Mouse (Mus musculus) kidney, embryonic 15.5 days (tissue): ENCODE measurements around the gene Vps8. TPM values are rescaled to one million over a fixed set of nuclear protein-coding genes. Genes with fewer than 3 reads are reported as not detected.

Experiments used
- ATAC-seq: fragments of 200-750 bp; cut with Nextera tagmentation; replicated peaks from 2 replicates; pipeline ENCODE4 v1.8.0; 2017; ENCODE audit warnings: moderate TSS enrichment; ENCODE audit not compliant: low FRiP score
- H3K27ac ChIP-seq: fragments of 300-500 bp; sonication (generic); 2 replicates; pipeline ENCODE4 v1.5.1; 2015; ENCODE audit warnings: mild to moderate bottlenecking, inconsistent platforms
- H3K27me3 ChIP-seq: fragments of 300-500 bp; sonication (generic); 2 replicates; pipeline ENCODE4 v1.6.1; 2015; ENCODE audit warnings: inconsistent platforms
- H3K36me3 ChIP-seq: fragments of 300-500 bp; sonication (generic); 2 replicates; pipeline ENCODE4 v1.6.1; 2015; ENCODE audit warnings: inconsistent platforms
- H3K4me1 ChIP-seq: fragments of 300-500 bp; sonication (generic); 2 replicates; pipeline ENCODE4 v1.6.1; 2015; ENCODE audit warnings: inconsistent platforms
- H3K4me2 ChIP-seq: fragments of 300-500 bp; sonication (generic); 2 replicates; pipeline ENCODE4 v1.6.1; 2015; ENCODE audit warnings: moderate library complexity, mild to moderate bottlenecking, inconsistent platforms
- H3K4me3 ChIP-seq: fragments of 300-500 bp; sonication (generic); replicated peaks from 2 replicates; pipeline ENCODE4 v1.5.1; 2015; ENCODE audit warnings: mild to moderate bottlenecking, inconsistent platforms
- H3K9ac ChIP-seq: fragments of 300-500 bp; sonication (generic); 2 replicates; pipeline ENCODE4 v1.6.1; 2015; ENCODE audit warnings: mild to moderate bottlenecking, inconsistent platforms
- H3K9me3 ChIP-seq: fragments of 300-500 bp; sonication (generic); replicated peaks from 2 replicates; pipeline ENCODE4 v1.6.1; 2016; ENCODE audit warnings: inconsistent platforms
- WGBS: fragments of 180-500 bp; shearing (Covaris S2); methylation state at CpG from one replicate; pipeline ENCODE4 v1.1.7; 2015; ENCODE audit warnings: mixed read lengths; 5-methylcytosine and 5-hydroxymethylcytosine counted together
- polyA plus RNA-seq: library from polyadenylated mRNA; unstranded; fragments of >200 nt; fragmentation: Nextera tagmentation; extraction: Ambion mirVana; gene quantifications from 2 replicates; pipeline ENCODE4 v1.2.1, GENCODE M21; 2015

Gene Vps8
- polyA plus RNA-seq, result 14.1 and 15.5 TPM in 2 replicates

DNA sequence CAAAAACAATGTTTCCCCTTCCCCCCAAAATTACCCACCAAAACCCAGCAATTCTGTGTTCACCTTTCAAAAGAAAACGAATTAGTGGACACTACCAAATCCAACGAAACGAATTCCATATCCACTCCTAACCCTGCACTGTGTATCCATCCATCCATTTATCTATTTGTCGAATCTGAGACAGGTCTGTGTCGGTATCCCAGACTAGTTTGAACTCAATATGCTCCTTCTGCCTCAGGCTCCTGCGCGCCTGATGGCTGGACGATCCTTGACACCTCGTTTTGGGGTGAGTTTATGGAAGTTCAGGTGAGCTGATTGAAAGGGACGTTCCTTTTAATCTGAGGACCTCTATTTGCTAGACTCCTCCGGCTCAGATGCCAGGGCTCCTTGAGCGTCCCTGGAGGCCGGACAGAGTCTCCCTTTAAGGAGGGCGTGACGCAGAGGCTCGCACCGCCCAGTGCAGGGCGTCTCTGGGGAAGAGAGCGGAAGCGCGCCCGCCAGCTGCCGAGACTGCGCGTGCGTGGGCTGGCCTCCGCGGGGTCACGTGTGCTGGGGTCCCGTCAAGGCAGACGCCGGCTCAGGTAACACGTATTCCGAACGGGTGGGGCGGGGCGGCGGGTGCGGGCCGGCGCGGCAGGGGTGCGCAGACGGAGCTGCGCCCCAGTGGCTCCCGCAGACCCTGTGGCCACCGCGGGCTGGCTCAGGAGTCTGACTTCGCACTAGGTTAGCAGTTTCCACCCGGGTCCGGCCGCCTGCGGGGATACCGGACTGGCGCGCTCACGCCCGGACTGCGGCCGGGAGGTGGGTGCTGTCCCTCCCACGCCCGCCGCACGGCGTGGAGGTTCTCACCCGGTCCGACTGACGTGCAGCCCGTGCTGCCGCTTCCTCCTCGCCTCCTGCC, at the start of gene Vps8:
TSS of gene Vps8 (plus strand) at position 474 of the 901 bp plus-strand sequence.
- H3K36me3 ChIP-seq, result no peaks in the 10 kb centered on the region
- H3K4me1 ChIP-seq, result peaks cover 12% of the 10 kb centered on the region; the same call in 1 of the 2 replicates
- H3K9me3 ChIP-seq, result no peaks in the 10 kb centered on the region
- H3K9ac ChIP-seq, result peak within 1 kb of the TSS; percentile 84
- under 1% methylated on average over 71 of the region's 71 CpGs for WGBS
- H3K27me3 ChIP-seq, result no peaks in the 10 kb centered on the region
- H3K27ac ChIP-seq, result peak within 1 kb of the TSS; percentile 88
- peak within 1 kb of the TSS; percentile 91 for H3K4me3 ChIP-seq
- peak; percentile 98 for ATAC-seq
- peak within 1 kb of the TSS; percentile 96 for H3K4me2 ChIP-seq

DNA sequence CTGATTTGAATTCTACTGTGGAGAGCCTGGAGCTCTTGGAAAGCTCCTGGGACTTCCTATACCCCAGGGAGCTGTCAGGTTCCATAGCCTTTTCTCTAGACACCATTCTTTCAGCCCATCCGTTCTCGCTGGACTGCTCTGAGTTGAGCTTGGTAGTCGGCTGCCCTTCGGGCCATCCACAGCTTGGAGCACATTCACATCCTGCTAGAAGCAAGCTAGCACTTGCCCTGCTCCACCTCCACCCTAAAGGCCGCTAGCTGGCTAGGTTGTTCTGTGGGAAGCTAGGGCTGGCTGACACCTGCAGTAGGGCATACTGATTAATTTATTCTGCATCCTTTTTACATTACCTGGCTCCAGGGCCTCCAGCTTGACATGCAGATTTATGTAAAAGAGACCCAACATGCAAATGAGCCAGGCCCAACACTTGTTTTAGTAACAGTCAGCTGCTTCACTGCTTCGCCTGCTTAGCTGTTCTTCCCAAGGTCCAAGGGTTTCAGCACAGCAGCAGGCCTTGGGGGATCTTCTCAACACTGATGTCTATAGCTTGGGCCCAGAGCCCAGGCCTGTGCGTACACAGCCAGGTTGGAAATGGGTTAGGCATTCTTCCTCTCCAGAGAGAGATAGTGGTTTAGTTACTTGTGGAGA, 49.5 kb upstream of the Vps8 start:
- Histone ChIP-seq H3K4me1 (peaks cover 20% of the 10 kb centered on the region), H3K9ac (no peak overlapping the region), H3K27me3 (peaks cover 13% of the 10 kb centered on the region; the same call in 1 of the 2 replicates), H3K36me3 (no peaks in the 10 kb centered on the region), H3K4me3 (no peak overlapping the region), H3K9me3 (no peaks in the 10 kb centered on the region), H3K4me2 (no peak overlapping the region), H3K27ac (no peak overlapping the region)
- 69% methylated on average over 7 of the region's 7 CpGs for WGBS
- no peak for ATAC-seq

DNA sequence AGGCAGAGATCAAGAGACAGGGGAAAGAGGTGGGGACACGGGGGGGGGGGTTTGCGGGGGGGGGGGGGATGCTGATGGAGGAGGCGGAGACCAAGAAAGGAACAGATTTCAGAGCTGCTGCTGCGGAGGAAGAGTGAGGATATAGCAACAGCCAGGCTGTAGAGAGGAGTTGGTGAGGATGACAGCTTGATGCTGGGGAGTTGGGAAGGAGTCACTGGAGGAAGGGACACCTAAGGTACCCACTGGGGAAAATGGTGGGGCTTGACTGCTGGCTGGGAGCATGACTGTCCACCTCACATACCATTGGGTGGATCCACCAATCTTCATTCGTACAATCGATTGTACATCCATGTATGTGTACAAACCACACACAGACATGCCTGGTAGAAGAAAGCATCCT, 48.9 kb upstream of the Vps8 start:
- Histone ChIP-seq H3K4me1 (peaks cover 24% of the 10 kb centered on the region), H3K36me3 (no peaks in the 10 kb centered on the region), H3K9ac (no peak overlapping the region), H3K4me2 (no peak overlapping the region), H3K27me3 (peaks cover 13% of the 10 kb centered on the region; the same call in 1 of the 2 replicates), H3K4me3 (no peak overlapping the region), H3K27ac (no peak overlapping the region), H3K9me3 (no peaks in the 10 kb centered on the region)
- 87% methylated on average over 4 of the region's 6 CpGs for WGBS
- ATAC-seq, result no peak

DNA sequence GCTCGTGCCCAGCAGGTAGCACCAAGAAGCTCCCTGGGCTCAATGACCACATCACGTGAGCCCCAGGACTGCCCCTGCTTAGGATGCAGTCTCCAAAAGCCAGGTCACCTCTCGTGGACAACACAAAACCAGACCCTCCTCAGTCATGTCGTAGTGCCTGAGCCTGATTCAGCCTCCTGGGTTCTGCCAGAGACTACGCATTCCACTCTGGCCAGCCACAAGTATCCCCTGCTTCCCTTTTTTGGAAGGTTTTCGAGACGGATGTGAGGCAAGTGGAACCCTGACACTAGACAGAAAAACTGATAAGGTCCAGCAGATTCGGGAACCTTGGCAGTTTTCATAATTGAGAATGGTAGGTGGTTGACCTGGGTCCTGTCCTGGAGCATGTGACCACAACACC, 47.8 kb upstream of the Vps8 start:
- 84% methylated on average over 8 of the region's 8 CpGs for WGBS
- no peak for ATAC-seq
- Histone ChIP-seq H3K27ac (no peak overlapping the region), H3K4me1 (peaks cover 24% of the 10 kb centered on the region), H3K36me3 (no peaks in the 10 kb centered on the region), H3K9me3 (no peaks in the 10 kb centered on the region), H3K9ac (no peak overlapping the region), H3K4me2 (no peak overlapping the region), H3K4me3 (no peak overlapping the region), H3K27me3 (peaks cover 17% of the 10 kb centered on the region; the same call in 1 of the 2 replicates)

DNA sequence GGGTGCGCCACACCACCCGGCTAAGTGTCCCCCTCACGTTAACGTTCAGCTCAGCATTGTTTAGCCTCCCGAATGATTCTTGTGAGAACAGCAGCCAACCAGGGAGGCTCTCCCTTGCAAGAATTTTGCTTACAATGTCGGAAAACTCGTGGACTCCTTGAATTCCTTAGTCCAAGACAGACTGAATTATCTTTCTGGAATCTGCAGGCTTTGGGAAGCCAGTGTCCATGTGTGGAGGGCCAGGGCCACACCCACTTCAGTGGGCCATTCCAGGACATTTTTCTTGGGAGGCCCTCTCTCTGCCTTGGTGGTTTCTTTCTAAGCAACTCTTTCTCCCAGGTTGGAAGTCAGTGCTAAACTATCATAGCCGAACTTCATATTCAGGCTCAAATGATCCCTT, 46.6 kb upstream of the Vps8 start:
- H3K4me3 ChIP-seq, result no peak overlapping the region
- no peak overlapping the region for H3K9ac ChIP-seq
- H3K36me3 ChIP-seq, result no peaks in the 10 kb centered on the region
- no peak overlapping the region for H3K4me2 ChIP-seq
- peaks cover 24% of the 10 kb centered on the region for H3K4me1 ChIP-seq
- ATAC-seq, result no peak
- H3K27me3 ChIP-seq, result peaks cover 17% of the 10 kb centered on the region; the same call in 1 of the 2 replicates
- H3K9me3 ChIP-seq, result no peaks in the 10 kb centered on the region
- 78% methylated on average over 8 of the region's 8 CpGs for WGBS
- H3K27ac ChIP-seq, result peak overlapping the region; percentile 81

DNA sequence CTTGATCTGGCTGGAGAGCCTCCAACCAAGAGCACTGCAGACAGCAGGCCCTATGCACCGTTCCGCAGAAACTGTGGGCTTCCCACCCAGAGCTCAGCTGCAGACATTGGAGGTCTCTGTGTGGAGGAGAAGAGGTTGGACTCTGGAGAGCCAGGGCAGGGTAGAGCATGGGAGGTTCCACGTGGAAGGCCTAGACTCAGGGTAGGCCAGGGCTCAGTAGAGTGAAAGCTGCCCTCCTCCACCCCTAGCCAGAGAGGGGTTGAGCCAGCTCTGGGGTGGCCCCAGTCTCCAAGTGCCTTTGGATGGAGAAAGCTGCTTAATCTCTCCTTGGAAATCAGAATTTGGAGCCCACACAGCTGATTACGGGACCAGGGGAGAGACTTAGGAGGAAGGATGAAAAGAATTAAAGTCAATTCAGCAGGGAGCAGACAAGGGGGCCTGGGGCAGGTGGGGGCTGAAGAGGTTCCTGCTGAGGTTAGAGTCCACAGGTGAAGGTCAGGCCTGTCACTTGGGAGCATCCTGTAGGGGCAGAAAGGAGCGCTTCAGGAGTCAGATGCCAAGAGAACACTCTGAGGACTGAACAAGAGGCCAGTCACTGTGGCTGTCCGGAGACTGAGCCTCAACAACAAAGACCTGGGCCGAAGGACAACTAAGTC, 45.8 kb upstream of the Vps8 start:
- 51% methylated on average over 7 of the region's 7 CpGs for WGBS
- H3K4me1 ChIP-seq, result peaks cover 24% of the 10 kb centered on the region
- H3K9ac ChIP-seq, result no peak overlapping the region
- H3K36me3 ChIP-seq, result no peaks in the 10 kb centered on the region
- ATAC-seq, result 0 out of 2 replicates have a peak, but pooled peaks have one; percentile 16
- peak overlapping the region; percentile 81 for H3K27ac ChIP-seq
- H3K9me3 ChIP-seq, result no peaks in the 10 kb centered on the region
- H3K27me3 ChIP-seq, result peaks cover 17% of the 10 kb centered on the region; the same call in 1 of the 2 replicates
- H3K4me3 ChIP-seq, result no peak overlapping the region
- no peak overlapping the region for H3K4me2 ChIP-seq

DNA sequence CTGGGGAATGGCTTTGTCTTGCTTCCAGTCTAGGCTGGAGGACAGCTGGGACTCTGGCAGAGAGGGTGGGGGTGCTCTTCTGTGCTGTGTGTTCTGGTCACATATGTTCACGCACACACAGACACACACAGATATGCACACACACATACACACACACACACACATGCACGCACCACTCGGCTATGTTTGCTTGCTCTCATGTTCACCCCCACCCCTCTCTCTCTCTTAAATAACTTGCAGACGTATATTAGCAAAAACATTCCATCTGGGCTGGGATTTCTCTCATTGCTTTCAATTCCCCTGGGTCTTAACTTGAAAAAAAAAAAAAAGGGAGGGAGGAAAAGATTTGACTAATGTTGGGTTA, 45.3 kb upstream of the Vps8 start:
- Histone ChIP-seq H3K27ac (peak overlapping the region; percentile 81), H3K36me3 (no peaks in the 10 kb centered on the region), H3K9me3 (no peaks in the 10 kb centered on the region), H3K27me3 (peaks cover 19% of the 10 kb centered on the region; the same call in 1 of the 2 replicates), H3K9ac (no peak overlapping the region), H3K4me3 (no peak overlapping the region), H3K4me1 (peaks cover 29% of the 10 kb centered on the region), H3K4me2 (no peak overlapping the region)
- 37% methylated on average over 4 of the region's 4 CpGs for WGBS
- peak; percentile 53 for ATAC-seq

DNA sequence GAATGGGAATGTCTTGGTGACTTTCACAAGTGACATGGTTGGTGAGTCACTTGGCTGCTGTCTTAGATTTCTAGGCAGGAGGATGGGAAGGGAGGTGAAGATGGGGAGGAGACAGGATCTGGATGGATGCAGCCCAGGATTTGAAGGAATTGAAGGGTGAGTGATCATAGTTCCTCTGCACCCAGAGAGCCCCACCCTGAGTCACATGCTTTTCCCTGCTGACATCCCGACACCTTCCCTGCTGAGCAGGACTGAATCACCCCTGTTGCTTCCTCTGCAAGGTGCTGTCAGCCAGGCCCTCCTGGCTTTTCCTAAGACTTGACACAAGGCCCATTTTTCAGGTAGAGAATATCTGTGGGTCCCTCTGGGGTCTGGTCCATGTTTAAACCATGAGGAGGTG, 41.4 kb upstream of the Vps8 start:
- Histone ChIP-seq H3K4me2 (no peak overlapping the region), H3K9ac (no peak overlapping the region), H3K27ac (no peak overlapping the region), H3K4me3 (no peak overlapping the region), H3K27me3 (0 out of 2 replicates have a peak, but pooled peaks cover 10% of the 10 kb centered on the region), H3K9me3 (no peaks in the 10 kb centered on the region), H3K4me1 (peaks cover 39% of the 10 kb centered on the region), H3K36me3 (no peaks in the 10 kb centered on the region)
- ATAC-seq, result no peak
- WGBS, result 71% methylated on average over 1 of the region's 1 CpGs

DNA sequence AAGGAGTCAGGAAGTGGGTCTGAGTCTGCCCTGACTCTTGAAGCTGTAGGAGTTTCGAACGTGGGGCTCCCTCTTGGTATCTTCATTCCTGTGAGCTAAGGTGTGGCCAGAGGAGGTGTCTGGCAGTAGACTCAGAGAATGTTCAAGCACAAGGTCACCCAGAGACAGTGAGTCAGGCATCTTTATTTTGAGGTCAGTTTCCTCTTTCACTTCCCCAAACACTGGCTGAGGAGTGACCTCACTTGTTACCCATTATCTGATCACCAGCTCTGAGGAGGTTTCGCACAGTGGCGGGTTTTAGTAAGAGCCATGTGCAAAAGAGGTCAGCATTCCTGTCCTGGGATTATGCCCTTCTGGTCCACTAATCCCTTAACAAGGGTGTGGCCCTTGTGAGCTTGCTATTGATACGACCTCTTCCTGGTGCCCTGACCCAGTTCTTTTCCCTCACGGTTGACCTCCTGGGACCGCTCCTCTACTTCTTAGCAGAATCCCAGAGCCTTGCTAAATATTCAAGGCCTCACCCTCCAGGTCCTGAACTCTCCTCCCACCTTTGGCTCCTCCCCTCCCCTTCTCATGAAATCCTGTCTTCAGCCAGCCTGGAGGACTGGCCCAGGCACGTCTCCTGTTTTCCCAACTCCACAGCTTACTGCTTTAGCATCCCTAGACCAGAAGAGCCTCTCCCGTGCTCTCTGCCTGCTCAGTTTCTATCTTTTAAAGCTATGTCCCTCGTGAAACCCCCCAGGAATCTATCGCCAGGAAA, 40.6 kb upstream of the Vps8 start:
- no peak for ATAC-seq
- H3K4me3 ChIP-seq, result no peak overlapping the region
- H3K9ac ChIP-seq, result no peak overlapping the region
- peaks cover 32% of the 10 kb centered on the region for H3K4me1 ChIP-seq
- H3K4me2 ChIP-seq, result no peak overlapping the region
- H3K36me3 ChIP-seq, result no peaks in the 10 kb centered on the region
- no peaks in the 10 kb centered on the region for H3K9me3 ChIP-seq
- WGBS, result 49% methylated on average over 11 of the region's 11 CpGs
- H3K27me3 ChIP-seq, result 0 out of 2 replicates have a peak, but pooled peaks cover 10% of the 10 kb centered on the region
- no peak overlapping the region for H3K27ac ChIP-seq

DNA sequence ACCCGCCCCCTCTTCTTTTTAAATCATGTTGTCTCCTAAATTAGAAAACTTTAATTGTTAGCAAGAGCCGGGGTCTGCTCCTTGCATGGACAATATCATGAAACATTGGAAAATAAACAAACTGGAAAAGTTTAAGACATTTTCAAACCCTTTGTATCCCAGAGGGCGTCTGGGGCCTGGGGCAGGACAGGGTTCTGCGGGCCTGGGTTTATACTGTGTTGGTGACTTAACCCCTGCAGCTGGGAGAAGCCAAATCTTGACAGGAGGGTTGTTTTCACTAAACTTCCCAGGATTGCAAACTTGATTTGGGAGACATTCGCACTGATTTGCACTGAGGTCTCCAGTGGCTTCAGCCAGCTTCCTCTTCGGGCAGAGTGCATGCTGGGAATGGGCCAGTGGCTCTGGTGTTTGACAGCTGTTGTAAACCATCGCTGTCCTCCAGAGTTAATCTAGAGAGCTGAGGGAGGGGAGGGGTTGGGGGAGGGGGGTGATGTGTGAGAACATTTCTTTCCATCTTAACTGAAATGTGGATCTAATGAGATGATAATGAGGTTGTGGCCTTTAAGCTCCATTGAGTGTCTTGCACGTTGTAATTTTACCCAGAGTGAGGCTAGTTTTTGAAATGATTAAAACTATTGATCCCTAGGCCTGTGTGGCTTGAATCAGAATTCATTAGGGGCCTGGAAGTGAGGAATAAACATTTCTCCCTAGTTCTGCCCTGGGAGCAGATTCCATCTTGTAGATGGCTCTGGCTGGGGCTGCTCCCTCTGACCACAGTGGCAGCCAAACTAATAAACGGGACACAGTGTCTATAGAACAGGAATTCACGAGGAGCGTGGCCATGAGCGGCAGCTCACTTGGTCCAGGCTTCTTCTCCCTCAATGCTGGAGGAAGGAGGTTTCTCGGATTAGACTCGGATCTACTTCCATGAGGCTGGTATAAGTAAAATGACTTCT, 36.7 kb upstream of the Vps8 start:
- peak; percentile 79 for ATAC-seq

More for the DNA sequence above, 36.7 kb upstream of the Vps8 start:
- Histone ChIP-seq H3K4me2 (no peak overlapping the region), H3K9me3 (no peaks in the 10 kb centered on the region), H3K36me3 (no peaks in the 10 kb centered on the region), H3K4me1 (peaks cover 29% of the 10 kb centered on the region), H3K9ac (no peak overlapping the region), H3K27me3 (0 out of 2 replicates have a peak, but pooled peaks cover 6% of the 10 kb centered on the region), H3K4me3 (no peak overlapping the region), H3K27ac (peak overlapping the region; percentile 57)
- WGBS, result 44% methylated on average over 14 of the region's 14 CpGs
